Mouse (Mus musculus) bone marrow macrophage, adult 2 months (primary cell): ENCODE results near the gene Slc23a2.

Experiments
- CTCF ChIP-seq: IDR thresholded peaks from 2 replicates; pipeline ENCODE4 v1.5.1; 2012; ENCODE audit warnings: low read depth, mild to moderate bottlenecking, low read length, moderate library complexity
- POLR2A ChIP-seq: IDR thresholded peaks from 2 replicates; pipeline ENCODE4 v1.6.1; 2012; ENCODE audit warnings: mild to moderate bottlenecking, low read depth, low read length, borderline replicate concordance

DNA sequence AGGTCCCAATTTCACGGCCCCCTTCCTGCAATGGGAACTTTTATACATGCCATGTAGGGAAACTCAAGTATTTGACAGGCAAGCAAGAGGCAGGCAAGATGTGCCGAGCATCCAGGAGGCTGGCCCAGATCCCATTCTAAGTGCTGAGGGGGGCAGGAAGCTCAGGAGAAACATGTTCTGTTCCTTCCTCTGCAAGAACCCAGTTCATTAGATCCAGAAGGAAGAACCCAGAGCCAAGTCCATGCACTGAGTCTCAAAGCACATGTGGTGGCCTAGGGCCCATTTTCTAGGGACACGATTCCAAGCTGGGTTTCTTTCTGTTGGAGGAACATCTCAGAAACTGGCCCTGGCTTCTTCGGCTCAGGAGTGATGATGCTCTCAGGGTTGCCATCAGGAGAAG, 139.5 kb downstream of the Slc23a2 start:
- TF ChIP-seq POLR2A (no peak), CTCF (no peak)
